Mouse (Mus musculus) brown adipose tissue, adult 24 weeks (tissue): ENCODE measurements around the gene Letm1. TPM values are rescaled to one million over a fixed set of nuclear protein-coding genes. Genes with fewer than 3 reads are reported as not detected.

Experiments used
- H3K27ac ChIP-seq: fragments of 200-500 bp; replicated peaks from 2 replicates; pipeline ENCODE4 v1.5.1; 2012; ENCODE audit warnings: low read depth, mild to moderate bottlenecking, low read length
- H3K4me1 ChIP-seq: fragments of 200-500 bp; 2 replicates; pipeline ENCODE4 v1.6.1; 2012; ENCODE audit warnings: low read length, mixed read lengths; ENCODE audit not compliant: control insufficient read depth, insufficient read depth, insufficient read length
- H3K4me3 ChIP-seq: fragments of 200-500 bp; 2 replicates; pipeline ENCODE4 v1.5.1; 2012; ENCODE audit warnings: low read depth, mild to moderate bottlenecking, low read length, moderate library complexity; ENCODE audit not compliant: insufficient read depth
- polyA plus RNA-seq: library from polyadenylated mRNA; stranded (reverse); fragments of >200 nt; gene quantifications from 2 replicates; pipeline ENCODE4 v1.2.4, GENCODE M21; 2012; ENCODE audit not compliant: missing spikeins, insufficient read depth, insufficient read length

The Letm1 gene
- polyA plus RNA-seq: 124 and 126 TPM in 2 replicates

DNA sequence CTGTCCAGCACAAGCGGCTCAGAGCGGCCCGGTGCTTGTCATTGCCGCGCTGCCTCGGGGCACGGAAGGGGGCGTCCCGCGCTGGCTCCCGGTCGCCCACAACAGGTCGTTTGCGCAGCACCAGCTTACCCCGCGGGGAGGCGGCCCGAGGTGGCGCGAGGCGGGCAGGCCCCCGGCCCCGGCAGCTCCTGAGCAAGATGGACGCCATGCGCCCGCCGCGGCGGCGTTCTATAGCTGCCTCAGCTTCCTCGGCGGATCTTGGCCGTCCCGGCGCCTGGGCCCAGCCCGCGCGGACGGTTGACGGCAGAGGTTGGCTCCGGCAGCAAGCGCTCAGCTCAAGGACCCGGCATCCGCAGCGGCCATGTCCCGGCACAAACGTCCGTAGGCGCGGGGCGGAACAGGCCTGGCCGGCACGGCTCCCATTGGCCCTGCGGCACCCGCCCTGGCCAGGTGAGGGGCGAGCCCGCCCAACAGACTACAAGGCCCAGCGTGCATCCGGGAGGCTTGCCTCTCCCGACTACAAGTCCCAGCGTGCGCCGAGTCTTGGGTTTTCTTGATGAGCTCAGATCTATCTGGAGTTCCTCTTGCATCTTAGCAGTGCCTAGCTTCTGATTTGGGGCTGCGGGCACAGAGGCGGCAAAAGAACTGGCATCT is at the start of gene Letm1:
Gene Letm1, minus strand, starts transcription at position 473 of the 654 bp plus-strand sequence.
- peak within 1 kb of the TSS; percentile 91 for H3K4me3 ChIP-seq
- peak within 1 kb of the TSS; percentile 71 for H3K27ac ChIP-seq
- peaks cover 16% of the 10 kb centered on the region; the same call in 1 of the 2 replicates for H3K4me1 ChIP-seq

DNA sequence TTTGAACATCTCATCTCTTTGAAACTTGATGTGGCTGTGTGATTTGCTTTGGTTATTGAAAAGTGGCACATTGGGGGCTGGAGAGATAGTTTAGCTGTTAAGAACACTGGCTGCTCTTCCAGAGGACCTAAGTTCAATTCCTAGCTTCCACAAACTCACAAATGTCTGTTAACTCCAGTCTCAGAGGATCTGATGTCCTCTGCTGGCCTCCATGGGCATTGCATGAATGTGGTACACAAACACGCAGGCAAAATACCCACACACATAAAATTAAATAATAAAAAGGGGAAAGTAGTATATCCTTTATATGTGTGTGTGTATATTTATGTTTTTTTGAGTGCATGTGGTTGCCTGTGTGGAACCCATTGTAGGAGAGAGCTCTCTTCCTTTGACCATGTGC is 48.2 kb upstream of the Letm1 start:
- H3K4me3 ChIP-seq: no peak overlapping the region
- H3K4me1 ChIP-seq: no peaks in the 10 kb centered on the region
- no peak overlapping the region for H3K27ac ChIP-seq

DNA sequence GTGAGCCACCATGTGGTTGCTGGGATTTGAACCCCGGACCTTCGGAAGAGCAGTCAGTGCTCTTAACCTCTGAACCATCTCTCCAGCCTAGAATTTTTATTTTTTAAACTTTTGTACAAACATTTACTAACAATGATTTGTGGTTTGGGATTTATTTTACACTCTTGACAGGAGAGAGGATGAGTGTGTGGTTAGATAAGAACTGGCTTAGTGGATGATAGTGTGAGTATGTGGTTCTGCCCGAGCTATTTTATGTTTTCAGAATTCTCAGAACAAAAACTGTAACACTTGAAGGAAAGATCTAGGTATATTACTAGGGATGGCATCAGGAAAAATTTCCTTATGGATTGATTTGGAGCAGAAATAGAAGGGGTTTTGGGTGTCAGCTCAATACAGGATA is 47.3 kb upstream of the Letm1 start:
- no peak overlapping the region for H3K27ac ChIP-seq
- no peaks in the 10 kb centered on the region for H3K4me1 ChIP-seq
- no peak overlapping the region for H3K4me3 ChIP-seq

DNA sequence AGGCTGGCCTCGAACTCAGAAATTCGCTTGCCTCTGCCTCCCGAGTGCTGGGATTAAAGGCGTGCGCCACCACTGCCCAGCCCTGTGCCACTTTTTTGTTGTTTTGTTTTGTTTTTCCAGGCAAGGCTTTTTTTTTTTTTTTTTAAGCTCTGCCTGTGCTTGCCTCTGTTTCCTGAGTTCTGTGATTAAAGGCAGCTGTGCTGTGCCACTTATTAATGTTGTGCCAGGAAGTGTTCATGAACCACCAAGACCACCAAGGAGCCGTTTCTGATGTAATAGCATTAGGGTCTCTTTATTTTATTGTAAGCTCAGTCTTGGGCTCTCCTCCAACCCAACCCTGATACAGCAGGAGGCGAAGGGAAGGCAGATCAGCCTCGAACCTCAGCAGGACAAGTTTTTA is 45.5 kb upstream of the Letm1 start:
- H3K27ac ChIP-seq: no peak overlapping the region
- H3K4me3 ChIP-seq: no peak overlapping the region
- H3K4me1 ChIP-seq: no peaks in the 10 kb centered on the region

DNA sequence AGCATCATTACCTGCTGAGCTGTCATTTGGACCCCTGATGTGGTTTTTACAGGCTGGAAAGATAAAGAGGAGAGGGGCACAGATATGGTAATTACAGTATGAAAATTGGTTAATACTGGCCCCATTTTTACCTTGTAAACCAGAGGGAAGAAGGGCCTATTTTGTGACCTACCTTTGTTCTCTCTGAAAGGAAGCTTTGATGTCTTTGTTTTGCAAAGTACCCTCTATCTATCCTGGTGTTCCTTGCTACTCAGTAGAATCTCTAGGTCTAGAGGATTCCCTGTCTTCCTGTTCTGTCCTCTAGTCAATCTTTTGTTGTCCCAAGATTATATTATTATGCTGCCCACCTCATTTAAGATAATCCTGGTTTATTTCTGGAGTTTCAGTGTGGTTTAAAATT is 43.4 kb upstream of the Letm1 start:
- no peak overlapping the region for H3K27ac ChIP-seq
- no peak overlapping the region for H3K4me3 ChIP-seq
- no peaks in the 10 kb centered on the region; the same call in 1 of the 2 replicates for H3K4me1 ChIP-seq

DNA sequence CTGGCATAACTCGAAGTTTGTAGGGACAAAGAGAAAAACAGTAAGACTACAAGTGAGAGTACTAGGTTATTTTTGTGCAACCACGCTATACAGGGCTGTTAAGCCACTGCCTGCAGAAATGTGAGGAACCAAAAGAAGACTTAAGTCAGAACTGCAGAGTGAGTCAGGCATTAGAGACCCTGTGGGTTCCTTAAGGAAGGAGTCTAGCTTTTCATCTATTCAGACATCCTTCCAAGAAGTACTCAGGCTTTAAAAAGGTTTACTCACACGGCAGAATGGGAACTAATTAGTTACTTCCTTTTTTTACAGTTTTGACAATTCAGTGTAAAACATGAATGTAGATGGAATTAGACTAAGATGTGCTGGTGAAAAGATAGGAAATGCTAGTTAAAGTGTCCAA is 39.8 kb upstream of the Letm1 start:
- H3K4me1 ChIP-seq: no peaks in the 10 kb centered on the region; the same call in 1 of the 2 replicates
- H3K4me3 ChIP-seq: no peak overlapping the region
- H3K27ac ChIP-seq: no peak overlapping the region

DNA sequence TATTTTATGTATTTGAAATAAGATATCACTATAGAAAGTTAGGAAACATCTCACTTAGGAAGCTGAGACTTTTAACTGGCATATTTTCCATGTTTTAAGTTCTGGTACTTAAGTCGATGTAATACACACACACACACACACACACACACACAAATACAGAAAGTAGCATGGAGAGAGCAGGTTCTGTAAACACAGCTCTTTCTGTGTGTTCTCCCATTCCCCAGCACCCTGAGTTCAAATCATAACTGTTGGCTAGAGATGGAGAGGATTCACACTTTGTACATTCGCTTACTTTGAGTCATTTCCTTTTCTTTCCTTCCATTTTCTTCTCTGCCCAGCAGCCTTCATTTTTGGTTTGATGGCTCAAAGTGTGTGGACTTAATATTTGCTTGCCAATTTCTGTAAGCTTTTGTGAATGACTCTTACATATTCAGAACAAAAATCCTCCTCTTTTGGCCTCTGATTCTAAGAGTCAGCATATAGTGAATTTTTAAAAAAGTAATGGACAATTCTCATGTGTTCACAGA is 39.3 kb upstream of the Letm1 start:
- no peaks in the 10 kb centered on the region; the same call in 1 of the 2 replicates for H3K4me1 ChIP-seq
- peak overlapping the region; percentile 18; the same call in 1 of the 2 replicates for H3K4me3 ChIP-seq
- H3K27ac ChIP-seq: no peak overlapping the region

DNA sequence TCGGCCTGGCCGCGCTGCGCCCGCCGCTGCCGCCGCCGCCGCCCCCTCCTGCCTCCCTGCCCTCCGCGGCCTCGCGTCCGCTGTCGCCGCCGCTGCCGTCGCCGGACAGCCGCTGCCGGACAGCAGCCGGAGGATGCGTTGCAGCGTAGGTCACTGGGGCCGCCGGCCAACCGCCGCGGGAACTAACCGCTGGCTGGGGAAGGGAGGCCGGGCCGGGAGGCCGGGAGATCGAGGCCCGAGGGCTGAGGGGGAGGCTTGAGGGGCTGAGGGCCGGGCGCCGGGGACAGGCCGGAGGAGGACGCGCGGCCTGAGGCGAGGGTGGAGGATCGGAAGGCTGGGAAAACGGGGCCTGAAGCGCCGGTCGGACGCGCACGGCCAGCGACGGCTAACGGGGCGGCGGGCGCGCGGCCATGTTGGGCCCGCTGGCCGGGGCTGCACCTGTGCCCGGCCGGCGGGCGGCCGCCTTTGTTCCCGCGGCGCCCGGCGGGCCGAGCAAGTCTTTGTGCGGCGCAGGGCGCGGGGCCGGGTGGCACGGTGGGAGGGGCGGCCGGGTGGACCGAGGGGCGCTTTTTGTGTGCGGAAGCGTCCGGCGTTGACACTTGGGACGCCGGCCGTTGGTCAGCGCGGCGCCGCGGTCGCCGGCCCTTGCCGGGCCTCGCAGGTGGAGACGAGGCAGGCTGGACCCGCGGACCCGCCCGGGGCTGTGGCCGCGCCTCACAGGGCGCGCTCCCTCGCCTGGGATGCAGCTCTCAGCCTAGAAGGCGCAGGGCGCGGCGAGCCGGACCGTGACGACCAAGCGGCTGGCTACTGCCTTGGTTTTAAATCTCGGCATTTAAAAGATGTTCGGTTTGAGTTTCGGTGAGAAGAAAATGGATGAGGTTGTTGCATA is 38.4 kb upstream of the Letm1 start:
- Histone ChIP-seq H3K4me1 (no peaks in the 10 kb centered on the region; the same call in 1 of the 2 replicates), H3K4me3 (peak overlapping the region; percentile 99), H3K27ac (peak overlapping the region; percentile 68)

DNA sequence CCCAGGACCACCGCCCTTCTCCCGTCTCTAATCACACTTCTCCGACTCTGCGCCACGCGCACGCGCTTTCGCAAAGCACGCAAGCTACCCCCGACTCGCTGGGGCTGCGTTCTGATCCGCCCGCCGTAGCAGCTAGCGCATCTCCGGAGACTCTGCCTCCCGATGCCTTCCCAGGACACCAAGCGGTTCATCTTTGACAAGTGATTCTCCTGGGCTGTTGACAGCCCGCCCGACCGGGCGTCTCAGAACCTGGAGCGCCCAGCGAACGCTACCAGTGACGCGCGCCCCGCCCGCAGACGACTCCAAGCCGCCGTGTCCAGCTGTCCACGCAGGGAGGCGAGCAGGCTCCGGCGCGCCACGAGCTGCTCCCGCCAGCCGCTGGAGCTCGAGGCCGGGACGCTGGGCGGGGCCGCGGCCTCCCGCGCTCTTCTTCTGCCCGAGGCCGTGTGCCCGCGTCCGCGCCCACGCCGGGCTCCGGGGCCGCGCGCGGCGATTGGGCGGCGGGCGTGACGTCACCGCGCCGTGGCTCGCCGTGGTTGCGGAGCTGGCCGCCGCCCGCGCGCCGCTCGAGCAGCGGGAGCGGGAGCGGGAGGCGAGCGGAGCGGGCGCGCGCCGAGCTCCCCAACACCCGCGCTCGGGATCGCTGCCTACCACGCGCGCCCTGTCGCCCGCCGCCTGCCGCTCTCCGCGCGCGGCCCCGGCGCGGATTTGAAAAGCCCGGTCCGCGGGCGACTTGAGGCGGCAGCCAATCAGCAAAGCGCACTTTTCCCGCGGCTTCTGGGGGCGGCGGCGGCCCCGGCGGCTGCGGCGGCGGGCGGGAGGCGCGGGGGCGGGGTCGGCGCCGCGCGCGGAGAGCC is 37.5 kb upstream of the Letm1 start, which contains the start of gene Nsd2:
Gene Nsd2, plus strand, starts transcription at position 850 of the 857 bp plus-strand sequence.
- no peaks in the 10 kb centered on the region; the same call in 1 of the 2 replicates for H3K4me1 ChIP-seq
- peak within 1 kb of the TSS; percentile 68 for H3K27ac ChIP-seq
- peak within 1 kb of the TSS; percentile 99 for H3K4me3 ChIP-seq

DNA sequence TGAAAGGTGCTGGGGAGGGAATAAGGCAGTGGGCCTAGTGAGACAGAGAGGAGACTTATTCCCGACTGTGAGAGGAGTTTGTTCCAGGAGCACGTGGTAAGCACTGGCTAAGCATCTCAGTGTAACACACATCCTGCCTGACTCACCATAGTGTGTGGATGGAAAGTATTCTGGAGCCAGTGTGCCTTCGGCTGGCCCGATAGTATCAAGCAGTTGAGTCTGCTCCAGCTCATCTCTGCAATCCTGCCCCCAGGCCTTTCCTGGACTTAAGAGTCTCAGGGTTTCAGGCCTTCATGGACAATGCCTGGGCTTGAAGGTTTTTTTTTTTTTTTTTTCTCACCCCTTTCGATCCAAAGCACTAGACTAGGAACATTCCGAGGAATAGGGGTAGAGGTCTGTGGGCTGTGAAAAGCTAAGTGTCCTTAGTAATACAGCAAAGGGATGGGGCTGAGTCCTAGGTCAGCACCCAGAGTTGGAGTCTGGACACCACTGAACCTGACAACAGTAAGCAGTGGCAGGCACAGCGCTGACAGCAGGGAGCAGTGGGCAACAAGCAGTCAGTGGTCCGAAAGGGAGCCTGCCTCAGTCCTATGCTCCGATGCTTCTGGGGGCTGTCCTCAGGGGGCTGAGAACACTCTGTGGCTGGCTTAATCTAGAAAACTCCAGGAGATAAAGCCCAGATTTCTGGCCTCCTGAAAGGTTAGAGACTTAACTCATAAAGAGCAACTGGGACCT is 36.7 kb upstream of the Letm1 start:
- peak overlapping the region; percentile 73 for H3K4me3 ChIP-seq
- H3K27ac ChIP-seq: no peak overlapping the region
- no peaks in the 10 kb centered on the region; the same call in 1 of the 2 replicates for H3K4me1 ChIP-seq

DNA sequence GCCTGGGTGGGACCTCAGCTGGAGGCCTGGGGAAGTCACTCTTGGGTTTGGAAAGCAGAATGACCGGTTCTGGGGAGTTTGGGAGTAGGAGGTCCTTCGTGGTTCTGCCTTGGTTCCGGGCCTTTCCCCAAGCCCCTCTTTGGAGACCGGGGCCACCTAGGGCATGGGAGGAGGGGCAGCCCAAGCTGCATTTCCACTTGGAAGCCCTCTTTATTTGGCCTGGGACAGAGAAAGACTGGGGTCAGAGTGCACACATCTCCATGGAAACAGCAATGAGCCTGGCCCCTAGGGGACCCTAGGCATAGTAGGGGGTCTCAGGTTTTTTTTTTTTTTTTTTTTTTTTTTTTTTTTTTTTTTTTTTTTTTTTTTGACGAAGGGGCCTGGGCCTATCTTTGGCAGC is 35.5 kb upstream of the Letm1 start:
- no peak overlapping the region for H3K4me3 ChIP-seq
- no peak overlapping the region for H3K27ac ChIP-seq
- no peaks in the 10 kb centered on the region; the same call in 1 of the 2 replicates for H3K4me1 ChIP-seq

DNA sequence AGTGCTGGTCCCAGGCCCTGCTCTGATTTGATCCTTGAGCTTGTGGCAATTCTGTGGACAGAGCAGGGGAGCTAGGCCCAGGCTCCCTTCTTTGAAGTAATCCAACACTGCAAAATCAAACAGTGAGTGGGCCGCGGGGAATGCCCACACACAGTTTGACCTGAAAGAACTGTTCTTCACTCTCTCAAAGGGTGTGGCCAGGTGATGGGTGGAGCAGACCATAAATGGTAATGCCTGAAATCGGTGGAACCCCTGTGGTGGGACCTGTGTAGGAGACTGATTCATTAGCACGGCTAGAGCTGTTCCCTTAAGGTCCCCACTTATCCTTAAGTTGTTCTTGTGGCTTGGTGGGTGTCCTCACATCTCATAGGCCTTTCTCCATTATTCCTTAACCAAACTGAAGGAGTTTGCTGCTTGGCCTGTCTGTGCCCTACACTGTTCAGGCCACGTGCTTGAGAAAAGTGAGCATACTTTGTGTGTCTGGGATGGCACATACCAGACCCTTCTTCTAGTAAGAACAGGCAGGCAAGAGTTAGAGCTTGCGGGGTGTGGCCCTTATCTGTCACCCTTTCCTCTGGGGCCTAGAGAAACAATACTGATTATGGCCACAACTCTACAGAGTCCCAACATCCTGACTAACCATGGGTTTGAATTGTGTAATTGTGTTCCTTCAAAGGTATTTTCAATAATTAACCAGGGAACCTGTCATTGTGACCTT is 33.5 kb upstream of the Letm1 start:
- Histone ChIP-seq H3K4me1 (no peaks in the 10 kb centered on the region), H3K27ac (no peak overlapping the region), H3K4me3 (no peak overlapping the region)

DNA sequence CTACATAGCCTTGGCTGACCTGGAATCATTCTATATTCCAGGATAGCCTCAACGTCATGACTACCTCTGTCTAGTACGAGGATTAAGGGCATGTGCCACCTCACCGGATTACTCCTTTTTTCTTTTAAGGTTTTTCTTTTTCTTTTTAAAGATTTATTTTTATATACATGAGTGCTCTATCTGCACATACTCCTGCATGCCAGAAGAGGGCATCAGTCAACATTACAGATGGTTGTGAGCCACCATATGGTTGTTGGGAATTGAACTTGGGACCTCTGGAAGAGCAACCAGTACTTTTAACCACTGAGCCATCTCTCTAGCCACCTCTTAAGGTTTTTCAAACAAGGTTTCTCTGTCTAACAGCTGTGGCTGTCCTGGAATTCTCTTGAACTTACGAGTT is 28.9 kb upstream of the Letm1 start:
- no peak overlapping the region for H3K27ac ChIP-seq
- no peaks in the 10 kb centered on the region for H3K4me1 ChIP-seq
- H3K4me3 ChIP-seq: no peak overlapping the region
